Mouse (Mus musculus) ZHBTc4 (cell line): ENCODE data around the gene Hebp2.

ENCODE experiments used
- DNase-seq: peaks from one replicate; pipeline ENCODE4 v3.0.0-alpha.2; 2011; ENCODE audit warnings: low read depth, low spot score

The Hebp2 gene

GRCm38 (mm10) chr10:18545813-18546235, at the start of gene Hebp2:
Gene Hebp2 (minus strand): TSS chr10:18546076.
- DNase-seq, result peak; percentile 94

- peak; percentile 57 for DNase-seq
Measured at GRCm38 (mm10) chr10:18589455-18589854, 43.6 kb upstream of the Hebp2 start.

GRCm38 (mm10) chr10:18584188-18584587, 38.3 kb upstream of the Hebp2 start:
- DNase-seq, result peak; percentile 88

GRCm38 (mm10) chr10:18572581-18572980, 26.7 kb upstream of the Hebp2 start:
- DNase-seq, result peak; percentile 62

GRCm38 (mm10) chr10:18562940-18563339, 17.1 kb upstream of the Hebp2 start:
- peak; percentile 56 for DNase-seq

- DNase-seq, result peak; percentile 42
Measured at GRCm38 (mm10) chr10:18561445-18561844, 15.6 kb upstream of the Hebp2 start.

GRCm38 (mm10) chr10:18559076-18559475, 13.2 kb upstream of the Hebp2 start:
- DNase-seq, result peak; percentile 92

GRCm38 (mm10) chr10:18549321-18550216, 3.7 kb upstream of the Hebp2 start:
- DNase-seq, result peak; percentile 75

- no peak for DNase-seq
Measured at GRCm38 (mm10) chr10:18547381-18547780, 1.5 kb upstream of the Hebp2 start.

GRCm38 (mm10) chr10:18545309-18545708, 567 bp downstream of the Hebp2 start:
- DNase-seq, result peak; percentile 9

GRCm38 (mm10) chr10:18536889-18537288, 9.0 kb downstream of the Hebp2 start:
- DNase-seq, result no peak

GRCm38 (mm10) chr10:18532293-18532692, 13.6 kb downstream of the Hebp2 start:
- peak; percentile 68 for DNase-seq

GRCm38 (mm10) chr10:18530161-18530560, 15.7 kb downstream of the Hebp2 start:
- DNase-seq, result no peak

GRCm38 (mm10) chr10:18529177-18529576, 16.7 kb downstream of the Hebp2 start:
- no peak for DNase-seq

GRCm38 (mm10) chr10:18528475-18528874, 17.4 kb downstream of the Hebp2 start:
- DNase-seq, result peak; percentile 46

- DNase-seq, result no peak
Measured at GRCm38 (mm10) chr10:18527766-18528165, 18.1 kb downstream of the Hebp2 start.

GRCm38 (mm10) chr10:18526851-18527675, 18.8 kb downstream of the Hebp2 start:
- DNase-seq, result no peak

- DNase-seq, result no peak
Measured at GRCm38 (mm10) chr10:18526184-18526850, 19.6 kb downstream of the Hebp2 start.

- DNase-seq, result no peak
Measured at GRCm38 (mm10) chr10:18525726-18526125, 20.1 kb downstream of the Hebp2 start.

GRCm38 (mm10) chr10:18525311-18525710, 20.6 kb downstream of the Hebp2 start:
- no peak for DNase-seq

GRCm38 (mm10) chr10:18522556-18522955, 23.3 kb downstream of the Hebp2 start:
- no peak for DNase-seq

- no peak for DNase-seq
Measured at GRCm38 (mm10) chr10:18511496-18511895, 34.4 kb downstream of the Hebp2 start.
